Mouse (Mus musculus) heart, embryonic 10.5 days (tissue): ENCODE data around the gene Ivns1abp. TPM values are rescaled to one million over a fixed set of nuclear protein-coding genes. Genes with fewer than 3 reads are reported as not detected.

Source experiments
- DNase-seq: peaks from one replicate; pipeline ENCODE4 v3.0.0-alpha.2; 2017; ENCODE audit warnings: low spot score
- H3K27ac ChIP-seq: fragments of 300-500 bp; sonication (generic); 2 replicates; pipeline ENCODE4 v1.5.1; 2016; ENCODE audit warnings: mild to moderate bottlenecking
- H3K27me3 ChIP-seq: fragments of 300-500 bp; sonication (generic); 2 replicates; pipeline ENCODE4 v1.6.1; 2016; ENCODE audit warnings: mild to moderate bottlenecking; ENCODE audit not compliant: poor library complexity, insufficient read depth, severe bottlenecking
- H3K36me3 ChIP-seq: fragments of 300-500 bp; sonication (generic); 2 replicates; pipeline ENCODE4 v1.6.1; 2016; ENCODE audit warnings: mild to moderate bottlenecking, moderate library complexity
- H3K4me1 ChIP-seq: fragments of 300-500 bp; sonication (generic); 2 replicates; pipeline ENCODE4 v1.6.1; 2016; ENCODE audit warnings: mild to moderate bottlenecking
- H3K4me3 ChIP-seq: fragments of 300-500 bp; sonication (generic); 2 replicates; pipeline ENCODE4 v1.5.1; 2016; ENCODE audit warnings: mild to moderate bottlenecking, moderate library complexity
- H3K9me3 ChIP-seq: fragments of 300-500 bp; sonication (generic); 2 replicates; pipeline ENCODE4 v1.6.1; 2016; ENCODE audit warnings: mild to moderate bottlenecking, moderate library complexity
- WGBS: fragments of 180-500 bp; shearing (Covaris S2); methylation state at CpG from one replicate; pipeline ENCODE4 v1.1.7; 2016; 5-methylcytosine and 5-hydroxymethylcytosine counted together
- polyA plus RNA-seq: library from polyadenylated mRNA; unstranded; fragments of >200 nt; fragmentation: Nextera tagmentation; extraction: Ambion mirVana; gene quantifications from 2 replicates; pipeline ENCODE4 v1.2.1, GENCODE M21; 2016

Gene Ivns1abp
- polyA plus RNA-seq, 1 experiment from 2014 or later: 275 TPM

GRCm38 (mm10) chr1:151377353-151377752 is 33.1 kb downstream of the Ivns1abp start:
- Histone ChIP-seq H3K9me3 (no peaks in the 10 kb centered on the region), H3K4me3 (no peak overlapping the region), H3K36me3 (peaks cover 27% of the 10 kb centered on the region; the same call in 1 of the 2 replicates), H3K27me3 (no peaks in the 10 kb centered on the region), H3K4me1 (no peaks in the 10 kb centered on the region), H3K27ac (no peak overlapping the region)
- 89% methylated on average over 3 of the region's 3 CpGs for WGBS
- no peak for DNase-seq

GRCm38 (mm10) chr1:151390029-151390428 is 45.8 kb downstream of the Ivns1abp start:
- Histone ChIP-seq H3K4me3 (no peak overlapping the region), H3K4me1 (no peaks in the 10 kb centered on the region), H3K9me3 (no peaks in the 10 kb centered on the region), H3K27me3 (no peaks in the 10 kb centered on the region), H3K36me3 (peaks cover 26% of the 10 kb centered on the region), H3K27ac (no peak overlapping the region)
- DNase-seq: no peak
- 94% methylated on average over 1 of the region's 1 CpGs for WGBS

- no peak overlapping the region for H3K4me3 ChIP-seq
- H3K4me1 ChIP-seq: no peaks in the 10 kb centered on the region
- H3K36me3 ChIP-seq: peaks cover 51% of the 10 kb centered on the region
- H3K27ac ChIP-seq: no peak overlapping the region
- no peaks in the 10 kb centered on the region for H3K9me3 ChIP-seq
- WGBS: 90% methylated on average over 3 of the region's 3 CpGs
- H3K27me3 ChIP-seq: no peaks in the 10 kb centered on the region
- DNase-seq: no peak
Measured at GRCm38 (mm10) chr1:151409827-151410226, 65.5 kb downstream of the Ivns1abp start.

Other genes starting within 250 kb of the Ivns1abp start
- gene Gm47985, start 161.9 kb upstream of the Ivns1abp start, polyA plus RNA-seq: 0.93 and 1.5 TPM in 2 replicates
- gene Gm8947, start 152.1 kb upstream of the Ivns1abp start, polyA plus RNA-seq: 0.46 and 0.51 TPM in 2 replicates
- gene Gm47995, start 146.0 kb upstream of the Ivns1abp start, polyA plus RNA-seq: 0.33 and 0.62 TPM in 2 replicates
- gene 3110040M04Rik, start 140.4 kb upstream of the Ivns1abp start, polyA plus RNA-seq: 0.55 TPM in 1 of 2 replicates, not detected in the other
- 0.18 TPM in 1 of 2 replicates, not detected in the other for gene Gm47996, start 134.3 kb upstream of the Ivns1abp start, polyA plus RNA-seq
- 17.0 and 18.3 TPM in 2 replicates for gene Swt1, start 84.0 kb downstream of the Ivns1abp start, polyA plus RNA-seq
- 41.9 and 50.3 TPM in 2 replicates for gene Trmt1l, start 84.1 kb downstream of the Ivns1abp start, polyA plus RNA-seq
- gene Rnf2, start 156.5 kb downstream of the Ivns1abp start, polyA plus RNA-seq: 81.3 and 84.0 TPM in 2 replicates
- 2.0 and 5.6 TPM in 2 replicates for gene Fam129a, start 226.7 kb downstream of the Ivns1abp start, polyA plus RNA-seq